Mouse (Mus musculus): ENCODE measurements around the gene Tbcc.
"Not testable (repeated sequence)": the region's sequence is repeated elsewhere in the genome, so short reads cannot be mapped to it uniquely, and the experiment has no call there.

Tbcc gene

GRCm38 (mm10) chr17:46890116-46890815 lies at the start of gene Tbcc:
Gene Tbcc (plus strand): TSS chr17:46890684.
- DNase-seq (ENCODE audit: low spot score in 2 of 2): peak; percentile 92 to 98

GRCm38 (mm10) chr17:46843022-46843421 lies 47.5 kb upstream of the Tbcc start:
- no peak for DNase-seq (ENCODE audit: low spot score in 2 of 2)

DNA sequence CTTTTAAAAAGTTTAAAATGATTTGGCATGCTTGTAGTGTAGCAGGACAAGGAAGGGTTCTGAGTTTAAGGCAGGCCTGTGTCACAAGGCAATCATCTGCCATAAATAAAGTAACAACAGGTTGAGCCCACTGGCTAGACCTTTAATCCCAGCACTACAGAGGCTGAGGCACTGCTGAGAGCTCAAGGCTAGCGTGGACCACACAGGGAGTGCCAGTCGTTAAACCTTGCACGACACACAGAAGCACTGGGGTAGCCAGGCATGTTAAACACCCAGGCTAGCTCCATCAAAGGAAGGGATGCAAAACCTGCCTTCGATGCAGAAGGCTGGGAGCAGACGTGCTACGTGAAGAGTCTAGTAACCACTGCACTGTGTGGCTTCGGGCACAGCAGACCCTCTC lies 46.8 kb upstream of the Tbcc start:
- DNase-seq (ENCODE audit: low spot score in 2 of 2): no peak

GRCm38 (mm10) chr17:46844811-46845210 lies 45.7 kb upstream of the Tbcc start:
- DNase-seq (ENCODE audit: low spot score in 2 of 2): no peak

- no peak for DNase-seq (ENCODE audit: low spot score in 2 of 2)
Measured at GRCm38 (mm10) chr17:46845262-46845661, 45.2 kb upstream of the Tbcc start.

DNA sequence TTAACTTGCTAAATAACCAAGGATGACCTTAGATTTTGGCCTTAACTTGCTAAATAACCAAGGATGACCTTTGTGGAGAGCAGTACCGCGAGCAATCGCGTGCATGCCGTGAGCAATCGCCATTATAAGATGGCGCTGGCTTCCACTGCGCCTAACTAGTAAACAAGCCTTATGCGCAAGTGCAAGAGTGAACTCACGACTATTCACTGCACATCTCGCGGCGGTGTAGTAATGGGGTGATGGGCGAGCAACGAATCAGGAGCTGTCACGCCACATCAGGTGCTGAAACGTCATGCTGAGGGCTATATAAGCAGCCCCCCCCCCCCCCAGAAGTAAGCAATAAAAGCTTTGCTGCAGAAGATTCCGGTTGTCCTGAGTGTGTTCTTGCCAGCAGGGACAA lies 43.9 kb upstream of the Tbcc start:
- DNase-seq (ENCODE audit: low spot score in 2 of 2): not testable (repeated sequence)

DNA sequence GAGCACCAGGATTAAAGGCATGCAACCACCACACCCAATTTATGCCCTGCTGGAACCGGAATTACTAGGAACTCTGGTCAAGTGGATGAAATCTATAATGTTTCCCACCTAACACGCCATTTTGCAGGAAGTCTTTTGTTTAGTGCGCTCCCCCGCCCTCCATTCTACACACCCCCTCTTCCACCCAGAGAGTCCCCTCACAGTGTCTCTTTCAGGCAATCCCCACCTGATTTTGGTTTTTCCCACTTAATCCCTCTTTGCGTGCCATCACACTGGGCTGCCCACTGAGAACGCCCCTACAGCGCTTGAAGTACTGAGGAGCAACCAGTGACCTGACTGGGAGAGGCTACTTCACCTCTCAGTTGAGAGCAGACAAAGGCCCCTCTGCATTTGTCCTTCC lies 43.3 kb upstream of the Tbcc start:
- DNase-seq (ENCODE audit: low spot score in 2 of 2): no peak

GRCm38 (mm10) chr17:46852725-46853124 lies 37.8 kb upstream of the Tbcc start:
- DNase-seq (ENCODE audit: low spot score in 2 of 2): peak in 1 of 2 experiments; percentile 61

- DNase-seq (ENCODE audit: low spot score in 2 of 2): peak in 1 of 2 experiments; percentile 41
Measured at GRCm38 (mm10) chr17:46853281-46853680, 37.2 kb upstream of the Tbcc start.

GRCm38 (mm10) chr17:46854096-46854495 lies 36.4 kb upstream of the Tbcc start:
- DNase-seq (ENCODE audit: low spot score in 2 of 2): no peak

GRCm38 (mm10) chr17:46854640-46855110 lies 35.8 kb upstream of the Tbcc start:
- no peak for DNase-seq (ENCODE audit: low spot score in 2 of 2)

GRCm38 (mm10) chr17:46855328-46856106 lies 35.0 kb upstream of the Tbcc start:
- peak; percentile 31 to 52 for DNase-seq (ENCODE audit: low spot score in 2 of 2)

DNA sequence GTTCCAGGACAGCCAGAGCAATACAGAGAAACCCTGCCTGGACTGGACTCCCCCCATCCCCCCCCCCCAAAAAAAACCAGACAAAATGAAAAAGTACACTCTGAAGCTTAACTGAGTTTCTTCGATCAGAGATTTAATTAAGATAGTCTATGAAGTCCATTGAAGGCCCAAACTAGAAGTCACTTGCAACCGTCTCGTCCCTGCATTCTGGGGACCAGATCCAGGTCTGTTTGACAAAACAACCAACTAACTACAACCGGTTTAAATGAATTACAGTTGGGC lies 34.4 kb upstream of the Tbcc start:
- no peak for DNase-seq (ENCODE audit: low spot score in 2 of 2)

- peak; percentile 86 to 89 for DNase-seq (ENCODE audit: low spot score in 2 of 2)
Measured at GRCm38 (mm10) chr17:46856471-46857360, 33.8 kb upstream of the Tbcc start.

- DNase-seq (ENCODE audit: low spot score in 2 of 2): peak in 1 of 2 experiments; percentile 81
Measured at GRCm38 (mm10) chr17:46857361-46857902, 33.1 kb upstream of the Tbcc start.

DNA sequence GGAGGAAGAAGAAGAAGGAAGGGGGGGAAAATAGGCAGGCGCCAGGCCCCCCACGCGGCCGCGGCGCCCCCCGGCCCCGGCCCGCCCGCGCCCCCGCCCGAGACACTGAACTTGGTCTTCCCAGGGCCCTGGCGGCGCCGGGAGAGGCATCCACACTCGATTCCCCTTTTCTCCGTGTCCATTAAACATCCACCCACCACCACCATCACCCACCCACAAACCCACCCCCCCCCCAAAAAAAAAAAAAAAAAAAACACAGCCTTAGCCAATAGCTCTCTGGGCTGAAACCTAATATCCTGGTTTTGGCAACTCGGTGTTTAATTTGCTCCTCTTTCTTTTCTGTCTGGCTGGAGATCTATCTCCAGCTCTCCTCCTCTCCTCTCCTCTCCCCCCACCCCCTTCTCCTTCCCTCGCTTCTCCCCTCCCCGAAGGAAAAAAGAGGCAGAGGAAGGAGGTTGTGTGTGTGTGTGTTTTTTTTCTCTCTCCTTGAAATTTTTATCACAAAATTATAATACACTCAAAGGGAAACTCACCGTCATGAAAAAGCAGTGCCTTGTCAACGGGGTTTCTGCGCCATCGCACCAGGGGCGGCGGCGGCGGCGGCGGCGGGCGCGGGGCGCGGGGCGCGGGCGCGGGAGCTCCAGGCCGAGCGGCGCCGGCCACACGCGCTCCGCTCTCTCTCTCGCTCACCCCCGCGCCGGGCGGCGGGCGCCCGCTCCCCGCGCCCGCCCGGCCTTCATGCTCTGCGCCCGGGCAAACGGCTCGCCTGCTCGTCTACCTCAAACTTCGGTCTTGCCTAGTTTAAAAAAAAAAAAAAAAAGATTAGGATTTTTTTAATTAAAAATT lies 32.4 kb upstream of the Tbcc start, which contains the start of gene Bicral:
Gene Bicral, minus strand, starts transcription at position 580 of the 846 bp plus-strand sequence.
- peak; percentile 80 to 86 for DNase-seq (ENCODE audit: low spot score in 2 of 2)

DNA sequence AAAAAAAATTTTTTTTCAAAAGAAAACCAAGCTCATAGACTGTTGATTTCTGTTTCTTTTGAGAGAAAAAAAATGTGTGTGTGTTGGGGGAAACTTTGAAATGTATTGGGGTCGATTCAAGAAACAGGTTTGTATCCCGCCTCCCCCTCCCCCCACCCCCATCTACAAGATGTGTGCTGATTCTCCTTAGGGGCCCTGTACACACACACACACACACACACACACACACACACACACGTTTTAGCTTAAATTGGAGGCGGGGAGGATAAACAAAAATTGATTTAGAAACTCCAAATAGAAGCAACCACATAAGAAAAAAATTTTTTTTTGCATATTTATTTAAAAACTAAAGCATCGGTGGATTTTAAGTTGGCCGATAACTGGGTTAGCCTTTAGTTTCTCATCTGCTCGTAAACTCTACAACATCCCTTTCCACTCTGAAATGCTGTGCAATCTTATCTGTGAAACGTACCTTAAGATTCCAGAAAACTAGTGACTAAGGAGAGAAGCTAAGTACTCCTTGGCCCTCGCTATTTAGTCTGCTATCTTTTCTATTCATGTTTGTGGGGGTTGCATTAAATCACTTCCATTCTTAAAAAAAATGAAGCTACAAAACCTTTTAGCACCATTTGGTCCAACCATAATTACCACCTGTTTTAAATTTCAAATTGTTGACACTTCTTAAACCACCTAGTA lies 31.6 kb upstream of the Tbcc start:
- no peak for DNase-seq (ENCODE audit: low spot score in 2 of 2)

DNA sequence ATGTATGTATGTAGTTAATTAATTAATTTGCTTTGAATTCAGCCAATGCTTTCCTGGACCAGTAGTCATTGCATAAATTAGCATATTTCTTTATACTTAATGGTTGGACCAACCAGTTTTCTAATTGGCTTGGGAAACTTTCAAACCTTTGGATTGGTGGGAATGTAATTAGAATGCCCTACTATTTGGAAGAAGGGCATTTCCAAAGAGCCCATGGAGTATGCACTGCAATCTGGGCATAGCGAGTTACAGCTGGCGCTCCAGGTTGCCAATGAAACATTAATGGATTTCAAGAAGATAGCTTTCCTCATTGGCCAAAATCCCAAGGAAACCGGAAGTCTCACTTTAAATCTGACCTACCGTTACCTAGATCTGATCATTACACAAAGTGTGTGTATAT lies 30.4 kb upstream of the Tbcc start:
- DNase-seq (ENCODE audit: low spot score in 2 of 2): no peak

- no peak for DNase-seq (ENCODE audit: low spot score in 2 of 2)
Measured at GRCm38 (mm10) chr17:46864566-46865195, 25.8 kb upstream of the Tbcc start.

DNA sequence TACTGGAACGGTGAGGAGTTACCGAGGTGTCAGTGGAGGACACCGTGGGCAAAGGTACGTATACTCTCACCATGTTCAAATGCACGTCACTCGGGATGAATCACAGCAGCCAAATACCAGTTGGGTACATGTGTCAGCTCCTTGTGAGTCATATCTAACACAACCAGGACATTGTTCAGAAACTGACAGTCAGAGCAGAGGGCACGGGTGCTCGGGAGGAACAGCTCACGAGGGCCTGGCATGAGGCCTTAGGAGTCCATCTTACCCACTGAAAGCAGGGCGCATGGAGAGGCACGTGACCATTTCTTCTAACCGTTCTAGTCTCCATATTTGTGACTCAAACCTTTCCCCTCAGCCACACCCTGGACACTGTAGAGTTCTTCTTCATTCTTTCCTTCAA lies 23.6 kb upstream of the Tbcc start:
- no peak for DNase-seq (ENCODE audit: low spot score in 2 of 2)
